Mouse (Mus musculus): ENCODE measurements at regions not wholly inside any gene's neighbourhood (a gene's known extent, or its start where the extent isn't known, plus 50 kb on each side); places are given as distances from the start of the nearest gene placed in this dataset.

GRCm38 (mm10) chr6:6357477-6357876, 140.5 kb upstream of the Slc25a13 start:
- H3K27me3 ChIP-seq (ENCODE audit: control insufficient read depth in 1 of 2, insufficient read depth in 2 of 2, low read length in 2 of 2) = no peaks in the 10 kb centered on the region
- no peak for TF ChIP-seq GATA1 (IDR thresholded peaks at IDR 0.05; ENCODE audit: low read depth, low read length)
- no peak for TF ChIP-seq POLR2AphosphoS5 (IDR thresholded peaks at IDR 0.05; ENCODE audit: borderline replicate concordance, low read depth, low read length)
- TF ChIP-seq ELF1 (IDR thresholded peaks at IDR 0.05; ENCODE audit: low read depth, low read length) = no peak
- no peak for TF ChIP-seq POLR2A (IDR thresholded peaks at IDR 0.05; ENCODE audit: control insufficient read depth in 1 of 2, insufficient read depth in 1 of 2, low read depth in 1 of 2, low read length in 2 of 2, poor library complexity in 1 of 2)
- TF ChIP-seq ZMIZ1 (IDR thresholded peaks at IDR 0.05; ENCODE audit: low read depth, low read length) = no peak
- no peak for TF ChIP-seq MYB (IDR thresholded peaks at IDR 0.05; ENCODE audit: low read depth, low read length)
- no peak for TF ChIP-seq SMC3 (IDR thresholded peaks at IDR 0.05; ENCODE audit: low read depth, low read length)
- no peak for TF ChIP-seq MXI1 (IDR thresholded peaks at IDR 0.05; ENCODE audit: low read depth, low read length)
- no peak for TF ChIP-seq ZKSCAN1 (IDR thresholded peaks at IDR 0.05; ENCODE audit: low read depth, low read length)
- no peak for TF ChIP-seq KAT2A (conservative IDR thresholded peaks at IDR 0.05; ENCODE audit: low read depth, low read length)
- no peak for TF ChIP-seq ZC3H11A (IDR thresholded peaks at IDR 0.05; ENCODE audit: low read depth, low read length)
- no peak for TF ChIP-seq CTCF (IDR thresholded peaks at IDR 0.05 in 2 of 3, conservative IDR thresholded peaks at IDR 0.05 in 1 of 3; ENCODE audit: control insufficient read depth in 1 of 3, insufficient read depth in 1 of 3, low read depth in 2 of 3, low read length in 3 of 3, poor library complexity in 1 of 3, severe bottlenecking in 1 of 3)
- no peak for TF ChIP-seq CHD2 (IDR thresholded peaks at IDR 0.05; ENCODE audit: low read length)
- no peak for TF ChIP-seq RAD21 (IDR thresholded peaks at IDR 0.05; ENCODE audit: low read depth, low read length)
- no peak for TF ChIP-seq GABPA (IDR thresholded peaks at IDR 0.05; ENCODE audit: low read depth, low read length)
- H3K4me1 ChIP-seq (ENCODE audit: control insufficient read depth in 1 of 2, insufficient read depth in 2 of 2, low read length in 2 of 2) = no peaks in the 10 kb centered on the region
- no peak overlapping the region for H3K27ac ChIP-seq (ENCODE audit: control insufficient read depth, low read depth, low read length)
- H3K79me2 ChIP-seq (ENCODE audit: control insufficient read depth, insufficient read depth, low read length, poor library complexity) = no peaks in the 10 kb centered on the region
- H3K9ac ChIP-seq (ENCODE audit: control insufficient read depth, low read depth, low read length, poor library complexity, severe bottlenecking) = no peak overlapping the region
- no peaks in the 10 kb centered on the region for H3K36me3 ChIP-seq (ENCODE audit: control insufficient read depth in 1 of 2, insufficient read depth in 2 of 2, low read length in 2 of 2)
- H3K9me3 ChIP-seq (replicated peaks; ENCODE audit: insufficient read depth, low read length) = no peaks in the 10 kb centered on the region
- no peak for DNase-seq (ENCODE audit: low read depth, low spot score)
- H3K4me3 ChIP-seq (ENCODE audit: control insufficient read depth in 1 of 2, insufficient read depth in 1 of 2, low read depth in 2 of 2, low read length in 2 of 2) = no peak overlapping the region

GRCm38 (mm10) chr6:6356967-6357366, 140.0 kb upstream of the Slc25a13 start:
- H3K4me1 ChIP-seq (ENCODE audit: control insufficient read depth in 1 of 2, insufficient read depth in 2 of 2, low read length in 2 of 2) = no peaks in the 10 kb centered on the region
- no peaks in the 10 kb centered on the region for H3K36me3 ChIP-seq (ENCODE audit: control insufficient read depth in 1 of 2, insufficient read depth in 2 of 2, low read length in 2 of 2)
- no peaks in the 10 kb centered on the region for H3K79me2 ChIP-seq (ENCODE audit: control insufficient read depth, insufficient read depth, low read length, poor library complexity)
- H3K4me3 ChIP-seq (ENCODE audit: control insufficient read depth in 1 of 2, insufficient read depth in 1 of 2, low read depth in 2 of 2, low read length in 2 of 2) = no peak overlapping the region
- no peaks in the 10 kb centered on the region for H3K27me3 ChIP-seq (ENCODE audit: control insufficient read depth in 1 of 2, insufficient read depth in 2 of 2, low read length in 2 of 2)
- H3K9ac ChIP-seq (ENCODE audit: control insufficient read depth, low read depth, low read length, poor library complexity, severe bottlenecking) = no peak overlapping the region
- no peaks in the 10 kb centered on the region for H3K9me3 ChIP-seq (replicated peaks; ENCODE audit: insufficient read depth, low read length)
- TF ChIP-seq MEF2A (IDR thresholded peaks at IDR 0.05; ENCODE audit: extremely low read depth, insufficient replicate concordance, low read depth, low read length, poor library complexity, severe bottlenecking) (no peak), EP300 (IDR thresholded peaks at IDR 0.05; ENCODE audit: low read depth in 1 of 2, low read length in 2 of 2) (no peak), MYB (IDR thresholded peaks at IDR 0.05; ENCODE audit: low read depth, low read length) (no peak), TBP (IDR thresholded peaks at IDR 0.05; ENCODE audit: low read depth, low read length) (no peak), RCOR1 (IDR thresholded peaks at IDR 0.05; ENCODE audit: low read depth, low read length) (no peak), TCF12 (IDR thresholded peaks at IDR 0.05; ENCODE audit: low read depth, low read length) (no peak), ZC3H11A (IDR thresholded peaks at IDR 0.05; ENCODE audit: low read depth, low read length) (no peak), KAT2A (conservative IDR thresholded peaks at IDR 0.05; ENCODE audit: low read depth, low read length) (no peak), CHD1 (IDR thresholded peaks at IDR 0.05; ENCODE audit: low read depth, low read length) (no peak), NRF1 (IDR thresholded peaks at IDR 0.05; ENCODE audit: insufficient read depth, low read depth, low read length, poor library complexity, severe bottlenecking) (no peak), HCFC1 (IDR thresholded peaks at IDR 0.05; ENCODE audit: low read depth, low read length) (no peak), MAX (IDR thresholded peaks at IDR 0.05; ENCODE audit: low read length) (no peak), MYC (IDR thresholded peaks at IDR 0.05; ENCODE audit: low read depth, low read length) (no peak), MAZ (IDR thresholded peaks at IDR 0.05; ENCODE audit: low read depth, low read length) (no peak), ZKSCAN1 (IDR thresholded peaks at IDR 0.05; ENCODE audit: low read depth, low read length) (no peak), GABPA (IDR thresholded peaks at IDR 0.05; ENCODE audit: low read depth, low read length) (no peak), JUND (IDR thresholded peaks at IDR 0.05; ENCODE audit: low read depth, low read length) (no peak), GATA1 (IDR thresholded peaks at IDR 0.05; ENCODE audit: low read depth, low read length) (no peak), E2F4 (IDR thresholded peaks at IDR 0.05; ENCODE audit: borderline replicate concordance, low read depth, low read length) (no peak), USF1 (IDR thresholded peaks at IDR 0.05; ENCODE audit: low read depth, low read length) (no peak)
- H3K27ac ChIP-seq (ENCODE audit: control insufficient read depth, low read depth, low read length) = no peak overlapping the region
- DNase-seq (ENCODE audit: low read depth, low spot score) = no peak

All from MEL (cell line).